Mouse (Mus musculus): ENCODE results near the gene Akr1c18. TPM values are rescaled to one million over a fixed set of nuclear protein-coding genes. Genes with fewer than 3 reads are reported as not detected.

Gene Akr1c18
- polyA plus RNA-seq (2015; fragmentation: Illumina TruSeq; extraction: RNeasy Lipid Tissue Mini Kit (QIAGEN cat#74804); ENCODE audit: low read depth, low replicate concordance), result 6.3 TPM

GRCm38 (mm10) chr13:4150518-4150917 is at the start of gene Akr1c18:
TSS of gene Akr1c18 (minus strand) at chr13:4150654.

GRCm38 (mm10) chr13:4190904-4191303 is 40.5 kb upstream of the Akr1c18 start, which contains the start of gene Akr1c13:
TSS of gene Akr1c13 (plus strand) at chr13:4191150.

Other genes starting within 250 kb of the Akr1c18 start
- 23.8 TPM for gene Net1, start 232.4 kb downstream of the Akr1c18 start, polyA plus RNA-seq (2015; fragmentation: Illumina TruSeq; extraction: RNeasy Lipid Tissue Mini Kit (QIAGEN cat#74804); ENCODE audit: low read depth, low replicate concordance)
- gene Tubal3, start 232.4 kb downstream of the Akr1c18 start, polyA plus RNA-seq (2015; fragmentation: Illumina TruSeq; extraction: RNeasy Lipid Tissue Mini Kit (QIAGEN cat#74804); ENCODE audit: low read depth, low replicate concordance), result not detected
- gene Ucn3, start 205.3 kb downstream of the Akr1c18 start, polyA plus RNA-seq (2015; fragmentation: Illumina TruSeq; extraction: RNeasy Lipid Tissue Mini Kit (QIAGEN cat#74804); ENCODE audit: low read depth, low replicate concordance), result not detected
- 4.1 TPM for gene Akr1c14, start 101.6 kb downstream of the Akr1c18 start, polyA plus RNA-seq (2015; fragmentation: Illumina TruSeq; extraction: RNeasy Lipid Tissue Mini Kit (QIAGEN cat#74804); ENCODE audit: low read depth, low replicate concordance)
- 2.1 TPM for gene Akr1c13, start 40.5 kb upstream of the Akr1c18 start, polyA plus RNA-seq (2015; fragmentation: Illumina TruSeq; extraction: RNeasy Lipid Tissue Mini Kit (QIAGEN cat#74804); ENCODE audit: low read depth, low replicate concordance)
- not detected for gene Akr1c19, start 78.0 kb upstream of the Akr1c18 start, polyA plus RNA-seq (2015; fragmentation: Illumina TruSeq; extraction: RNeasy Lipid Tissue Mini Kit (QIAGEN cat#74804); ENCODE audit: low read depth, low replicate concordance)
- not detected for gene Akr1c12, start 128.8 kb upstream of the Akr1c18 start, polyA plus RNA-seq (2015; fragmentation: Illumina TruSeq; extraction: RNeasy Lipid Tissue Mini Kit (QIAGEN cat#74804); ENCODE audit: low read depth, low replicate concordance)

Measured in brain, adult 10 weeks (tissue).